Mouse (Mus musculus) MEL (cell line): ENCODE measurements around the gene Drc1. TPM values are rescaled to one million over a fixed set of nuclear protein-coding genes. Genes with fewer than 3 reads are reported as not detected.
A peak's percentile ranks its signal among the peaks of the same experiment; 100 is the strongest.

Experiments used
- DNase-seq: peaks from one replicate; pipeline ENCODE4 v3.0.0; 2011; ENCODE audit warnings: low read depth, low spot score
- H3K27ac ChIP-seq: 2 replicates; pipeline ENCODE4 v1.5.1; 2012; ENCODE audit warnings: low read depth, mild to moderate bottlenecking, control low read depth, low read length, moderate library complexity; ENCODE audit not compliant: control insufficient read depth
- H3K27me3 ChIP-seq, 2 experiments: fragments of 150-350 bp in 1 of 2; sonication (generic) in 1 of 2; 2 replicates each; pipeline ENCODE4 v1.6.1; 2012; ENCODE audit warnings: low read length in 2 of 2, mild to moderate bottlenecking in 2 of 2, improper control_type of control experiment in 1 of 2, moderate library complexity in 1 of 2; ENCODE audit not compliant: insufficient read depth in 2 of 2, control insufficient read depth in 1 of 2
- H3K36me3 ChIP-seq, 2 experiments: 2 replicates each; pipeline ENCODE4 v1.6.1; 2012 to 2014; ENCODE audit warnings: low read length in 2 of 2, improper control_type of control experiment in 1 of 2, inconsistent platforms in 1 of 2, mild to moderate bottlenecking in 1 of 2; ENCODE audit not compliant: insufficient read depth in 2 of 2, control insufficient read depth in 1 of 2
- H3K4me1 ChIP-seq, 2 experiments: fragments of 150-350 bp in 1 of 2; sonication (generic) in 1 of 2; 2 replicates each; pipeline ENCODE4 v1.6.1; 2012; ENCODE audit warnings: low read length in 2 of 2, improper control_type of control experiment in 1 of 2, mild to moderate bottlenecking in 1 of 2; ENCODE audit not compliant: insufficient read depth in 2 of 2, control insufficient read depth in 1 of 2
- H3K4me3 ChIP-seq, 2 experiments: fragments of 150-350 bp in 1 of 2; sonication (generic) in 1 of 2; 2 replicates each; pipeline ENCODE4 v1.5.1; 2012; ENCODE audit warnings: low read depth in 2 of 2, low read length in 2 of 2, mild to moderate bottlenecking in 2 of 2, moderate library complexity in 2 of 2, control low read depth in 1 of 2, improper control_type of control experiment in 1 of 2; ENCODE audit not compliant: control insufficient read depth in 1 of 2, insufficient read depth in 1 of 2
- H3K79me2 ChIP-seq: 2 replicates; pipeline ENCODE4 v1.6.1; 2012; ENCODE audit warnings: mild to moderate bottlenecking, low read length, moderate library complexity; ENCODE audit not compliant: control insufficient read depth, poor library complexity, insufficient read depth
- H3K9ac ChIP-seq: 2 replicates; pipeline ENCODE4 v1.6.1; 2012; ENCODE audit warnings: low read depth, mild to moderate bottlenecking, control low read depth, low read length, moderate library complexity; ENCODE audit not compliant: control insufficient read depth, poor library complexity, severe bottlenecking
- H3K9me3 ChIP-seq: fragments of 150-350 bp; sonication (generic); replicated peaks from 2 replicates; pipeline ENCODE4 v1.6.1; 2012; ENCODE audit warnings: mild to moderate bottlenecking, low read length, improper control_type of control experiment, moderate library complexity; ENCODE audit not compliant: insufficient read depth
- BHLHE40 ChIP-seq: IDR thresholded peaks from 2 replicates; pipeline ENCODE4 v1.6.1; 2012; ENCODE audit warnings: low read depth, mild to moderate bottlenecking, inconsistent platforms, low read length, improper control_type of control experiment, borderline replicate concordance
- CHD1 ChIP-seq: IDR thresholded peaks from 2 replicates; pipeline ENCODE4 v1.6.1; 2012; ENCODE audit warnings: low read depth, mild to moderate bottlenecking, inconsistent platforms, low read length, improper control_type of control experiment
- CHD2 ChIP-seq: IDR thresholded peaks from 2 replicates; pipeline ENCODE4 v1.6.1; 2011; ENCODE audit warnings: low read length, improper control_type of control experiment
- CTCF ChIP-seq, 3 experiments: IDR thresholded peaks in 2 of 3; conservative IDR thresholded peaks in 1 of 3; 2 replicates each; pipeline ENCODE4 v1.5.1; 2011 to 2012; ENCODE audit warnings: low read length in 3 of 3, low read depth in 2 of 3, mild to moderate bottlenecking in 2 of 3, improper control_type of control experiment in 1 of 3, inconsistent platforms in 1 of 3, mixed read lengths in 1 of 3, moderate library complexity in 1 of 3; ENCODE audit not compliant: control insufficient read depth in 1 of 3, insufficient read depth in 1 of 3, poor library complexity in 1 of 3, severe bottlenecking in 1 of 3
- E2F4 ChIP-seq: IDR thresholded peaks from 2 replicates; pipeline ENCODE4 v1.6.1; 2011; ENCODE audit warnings: low read depth, low read length, improper control_type of control experiment, borderline replicate concordance
- ETS1 ChIP-seq: IDR thresholded peaks from 2 replicates; pipeline ENCODE4 v1.6.1; 2012; ENCODE audit warnings: low read depth, mild to moderate bottlenecking, inconsistent platforms, low read length, improper control_type of control experiment, moderate library complexity
- GABPA ChIP-seq: IDR thresholded peaks from 2 replicates; pipeline ENCODE4 v1.6.1; 2012; ENCODE audit warnings: low read depth, mild to moderate bottlenecking, inconsistent platforms, low read length, improper control_type of control experiment, moderate library complexity
- GATA1 ChIP-seq: IDR thresholded peaks from 2 replicates; pipeline ENCODE4 v1.6.1; 2011; ENCODE audit warnings: low read depth, low read length, improper control_type of control experiment
- KAT2A ChIP-seq: conservative IDR thresholded peaks from 2 replicates; pipeline ENCODE4 v1.6.1; 2012; ENCODE audit warnings: low read depth, low read length, improper control_type of control experiment, inconsistent platforms
- MAFK ChIP-seq: IDR thresholded peaks from 2 replicates; pipeline ENCODE4 v1.6.1; 2011; ENCODE audit warnings: low read depth, mild to moderate bottlenecking, low read length, improper control_type of control experiment, borderline replicate concordance
- MAX ChIP-seq: IDR thresholded peaks from 2 replicates; pipeline ENCODE4 v1.6.1; 2011; ENCODE audit warnings: low read length, improper control_type of control experiment
- MEF2A ChIP-seq: IDR thresholded peaks from 2 replicates; pipeline ENCODE4 v1.6.1; 2014; ENCODE audit warnings: low read depth, mild to moderate bottlenecking, inconsistent platforms, low read length, improper control_type of control experiment; ENCODE audit not compliant: poor library complexity, insufficient replicate concordance, severe bottlenecking; ENCODE audit errors: extremely low read depth
- MYC ChIP-seq: IDR thresholded peaks from 2 replicates; pipeline ENCODE4 v1.6.1; 2011; ENCODE audit warnings: low read depth, mild to moderate bottlenecking, low read length, improper control_type of control experiment, moderate library complexity
- RAD21 ChIP-seq: IDR thresholded peaks from 2 replicates; pipeline ENCODE4 v1.6.1; 2011; ENCODE audit warnings: mild to moderate bottlenecking, low read depth, low read length, improper control_type of control experiment
- RCOR1 ChIP-seq: IDR thresholded peaks from 2 replicates; pipeline ENCODE4 v1.6.1; 2012; ENCODE audit warnings: low read depth, mild to moderate bottlenecking, inconsistent platforms, low read length, improper control_type of control experiment
- SIN3A ChIP-seq: IDR thresholded peaks from 2 replicates; pipeline ENCODE4 v1.6.1; 2012; ENCODE audit warnings: low read length, improper control_type of control experiment, inconsistent platforms
- SMC3 ChIP-seq: IDR thresholded peaks from 2 replicates; pipeline ENCODE4 v1.6.1; 2011; ENCODE audit warnings: low read depth, low read length, improper control_type of control experiment
- TCF12 ChIP-seq: IDR thresholded peaks from 2 replicates; pipeline ENCODE4 v1.6.1; 2014; ENCODE audit warnings: low read depth, mild to moderate bottlenecking, inconsistent platforms, low read length, improper control_type of control experiment, moderate library complexity
- USF1 ChIP-seq: IDR thresholded peaks from 2 replicates; pipeline ENCODE4 v1.6.1; 2014; ENCODE audit warnings: low read depth, mild to moderate bottlenecking, inconsistent platforms, low read length, improper control_type of control experiment, moderate library complexity
- USF2 ChIP-seq, 2 experiments: IDR thresholded peaks; 2 replicates each; pipeline ENCODE4 v1.6.1; 2011 to 2012; ENCODE audit warnings: improper control_type of control experiment in 2 of 2, low read length in 2 of 2, borderline replicate concordance in 1 of 2, inconsistent platforms in 1 of 2, low read depth in 1 of 2, mild to moderate bottlenecking in 1 of 2; ENCODE audit not compliant: insufficient read depth in 1 of 2
- ZC3H11A ChIP-seq: IDR thresholded peaks from 2 replicates; pipeline ENCODE4 v1.6.1; 2012; ENCODE audit warnings: low read depth, mild to moderate bottlenecking, inconsistent platforms, low read length, improper control_type of control experiment
- ZKSCAN1 ChIP-seq: IDR thresholded peaks from 2 replicates; pipeline ENCODE4 v1.6.1; 2012; ENCODE audit warnings: low read depth, mild to moderate bottlenecking, inconsistent platforms, low read length, improper control_type of control experiment, moderate library complexity
- polyA plus RNA-seq, 2 experiments: library from polyadenylated mRNA; stranded (reverse) in 1 of 2; unstranded in 1 of 2; fragments of >175 nt in 1 of 2; fragments of >200 nt in 1 of 2; gene quantifications; 2 replicates each; pipeline versions ENCODE4 v1.2.1 to v1.2.4; 2012; ENCODE audit warnings: low replicate concordance in 2 of 2, low read depth in 1 of 2; ENCODE audit not compliant: insufficient read length in 2 of 2, insufficient read depth in 1 of 2, missing spikeins in 1 of 2
- total RNA-seq: library from RNA; depleted of rRNA; stranded (reverse); fragments of 300-350 nt; gene quantifications from 2 replicates; pipeline ENCODE4 v1.2.3, GENCODE M21; 2012

The Drc1 gene
- total and polyA plus RNA-seq, 3 experiments, result not detected

- Histone ChIP-seq H3K4me1 (no peaks in the 10 kb centered on the region), H3K27me3 (peaks cover 0 to 3% of the 10 kb centered on the region in 2 experiments; a peak in 1 of 4 replicates), H3K9me3 (no peaks in the 10 kb centered on the region), H3K4me3 (no peak overlapping the region), H3K27ac (no peak overlapping the region), H3K36me3 (no peaks in the 10 kb centered on the region), H3K9ac (no peak overlapping the region), H3K79me2 (no peaks in the 10 kb centered on the region)
- no peak for TF ChIP-seq CHD2
- peak; percentile 89 to 99 (median 98) for TF ChIP-seq CTCF (IDR thresholded peaks at IDR 0.05 in 2 of 3, conservative IDR thresholded peaks at IDR 0.05 in 1 of 3; ENCODE audit: control insufficient read depth in 1 of 3, insufficient read depth in 1 of 3, low read depth in 2 of 3, low read length in 3 of 3, poor library complexity in 1 of 3, severe bottlenecking in 1 of 3)
- 0 out of 2 replicates have a peak, but pooled peaks have one; percentile 5 for TF ChIP-seq MAX
- no peak for TF ChIP-seq CHD1
- 0 out of 2 replicates have a peak, but pooled peaks have one; percentile 24 for TF ChIP-seq RCOR1
- TF ChIP-seq BHLHE40, result no peak; the same call in 1 of the 2 replicates
- TF ChIP-seq USF1, result no peak
- TF ChIP-seq E2F4, result no peak
- TF ChIP-seq KAT2A, result no peak
- TF ChIP-seq ETS1, result no peak
- peak; percentile 98 for TF ChIP-seq SMC3
- TF ChIP-seq USF2 (IDR thresholded peaks at IDR 0.05; ENCODE audit: borderline replicate concordance in 1 of 2, insufficient read depth in 1 of 2, low read depth in 1 of 2, low read length in 2 of 2), result no peak
- no peak for TF ChIP-seq TCF12
- peak; percentile 57 for TF ChIP-seq SIN3A
- peak; percentile 99 for TF ChIP-seq RAD21
- TF ChIP-seq ZC3H11A, result peak; percentile 97
- peak; percentile 89 for TF ChIP-seq GATA1
- peak; percentile 62; the same call in 1 of the 2 replicates for TF ChIP-seq MAFK
- no peak for TF ChIP-seq MEF2A
- no peak for TF ChIP-seq ZKSCAN1
- TF ChIP-seq MYC, result no peak
- TF ChIP-seq GABPA, result no peak
- DNase-seq, result peak; percentile 73
These were observed 61.9 kb downstream of the Drc1 start for GRCm38 (mm10) chr5:30343107-30343506.
